Mouse (Mus musculus) adrenal gland, postnatal 14 days (tissue): ENCODE data around the gene Mylk. TPM values are rescaled to one million over a fixed set of nuclear protein-coding genes. Genes with fewer than 3 reads are reported as not detected.

ENCODE experiments used
- DNase-seq: peaks from one replicate; pipeline ENCODE4 v3.0.0; 2021; ENCODE audit warnings: mixed read lengths
- total RNA-seq: library from RNA; stranded (reverse); gene quantifications from 2 replicates; pipeline ENCODE4 v1.2.3, GENCODE M21; 2021

Gene Mylk
- total RNA-seq, 1 experiment from 2014 or later: 47.3 TPM

DNA sequence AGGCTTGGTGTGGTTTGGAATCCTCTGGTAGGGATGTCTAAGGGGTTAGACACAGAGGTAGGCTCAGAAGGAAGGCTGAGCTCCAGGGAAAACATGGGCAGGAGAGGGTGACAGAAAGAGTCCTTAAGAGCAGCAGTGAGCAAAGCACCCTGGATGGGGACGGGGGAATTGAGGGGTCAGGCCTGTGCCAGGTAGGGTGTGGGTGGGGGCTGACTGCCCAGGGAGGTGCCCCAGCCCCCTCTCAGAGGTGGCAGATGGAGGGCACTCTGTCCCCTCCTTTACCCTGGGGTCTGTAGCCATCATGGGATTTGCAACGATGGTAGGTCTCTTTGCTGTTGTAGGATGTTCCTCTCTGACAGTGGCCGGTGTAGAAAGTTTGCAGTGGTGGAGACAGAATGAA lies 201.3 kb downstream of the Mylk start:
- DNase-seq: no peak

DNA sequence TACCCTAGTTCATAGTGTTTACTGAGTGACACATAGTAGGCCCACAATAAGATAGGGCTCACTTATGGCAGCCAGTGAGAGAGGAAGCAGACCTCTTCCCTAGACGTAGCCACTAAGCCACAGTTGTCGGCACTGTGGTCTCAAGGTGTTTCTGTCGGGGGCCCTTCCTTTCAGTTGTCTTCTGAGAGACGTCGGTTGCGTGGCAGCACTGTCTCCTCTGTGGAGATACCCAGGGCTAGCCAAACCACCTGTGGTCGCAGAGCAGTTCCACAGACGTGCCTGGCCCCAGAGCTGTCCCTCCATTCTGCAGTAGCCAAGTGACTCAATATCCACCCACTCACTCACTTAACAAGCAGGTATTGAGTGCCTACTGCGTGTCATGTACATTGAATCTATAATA lies 205.9 kb downstream of the Mylk start:
- no peak for DNase-seq

GRCm38 (mm10) chr16:34952254-34952653 lies 207.2 kb downstream of the Mylk start:
- DNase-seq: no peak

DNA sequence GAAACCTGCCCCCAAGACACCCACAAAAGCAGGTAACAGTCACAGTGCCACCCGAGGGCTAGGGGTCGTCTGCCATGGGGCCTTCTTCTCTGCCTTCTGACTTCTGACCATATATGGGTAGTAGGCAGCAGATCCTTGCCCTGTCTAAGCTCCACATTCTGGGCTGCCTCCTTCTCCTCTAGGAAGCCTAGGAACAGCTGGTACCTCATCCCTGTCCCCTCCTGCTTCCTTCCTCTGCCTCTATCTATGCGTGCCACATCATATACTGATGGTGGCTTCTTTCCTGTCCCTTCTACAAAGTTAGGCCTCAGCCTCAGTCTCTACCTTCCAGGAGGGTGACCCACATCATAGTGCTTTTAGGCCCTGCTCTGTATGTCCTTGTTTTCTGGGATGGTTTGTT lies 207.8 kb downstream of the Mylk start:
- no peak for DNase-seq

- DNase-seq: no peak
Observed at GRCm38 (mm10) chr16:34953501-34953900, 208.5 kb downstream of the Mylk start.

GRCm38 (mm10) chr16:34957487-34958230 lies 212.6 kb downstream of the Mylk start:
- no peak for DNase-seq

DNA sequence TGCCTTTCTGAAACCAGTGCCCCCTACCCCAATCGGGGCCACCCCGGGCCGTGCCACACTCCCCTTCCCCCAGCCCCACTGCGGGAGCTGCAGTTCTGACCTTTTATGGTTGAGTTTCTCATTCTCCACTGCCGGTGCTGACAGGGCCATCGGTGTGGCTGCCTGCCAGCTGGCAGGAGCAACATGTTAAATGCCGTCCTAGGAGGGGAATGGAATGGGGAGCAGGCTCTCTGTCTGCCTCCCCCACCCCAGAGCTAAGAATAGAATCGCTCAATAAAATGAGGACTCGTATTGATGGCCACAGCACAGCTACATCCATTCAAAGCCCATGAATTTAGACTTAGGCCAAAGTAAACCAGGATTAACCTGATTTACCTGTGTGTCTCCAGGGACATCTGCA lies 213.7 kb downstream of the Mylk start:
- peak; percentile 90 for DNase-seq

DNA sequence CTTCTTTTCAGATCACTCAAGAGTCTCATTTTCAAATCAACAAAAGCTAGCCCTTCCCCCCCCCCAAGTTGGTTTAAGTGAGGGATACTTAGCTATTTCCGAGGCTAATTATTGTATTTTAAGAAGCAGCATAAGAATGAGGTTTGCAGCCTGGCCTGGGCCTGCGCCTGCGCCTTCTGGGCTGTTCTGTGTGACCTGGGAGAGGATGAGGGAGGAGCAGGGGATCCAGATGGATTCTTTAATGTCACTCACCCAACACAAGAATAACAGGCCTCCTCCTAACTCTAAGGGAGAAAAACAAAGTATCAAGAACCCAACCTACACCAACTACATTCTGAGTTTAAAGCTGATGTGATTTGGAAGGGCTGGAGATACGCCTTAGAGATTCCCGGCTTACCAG lies 214.3 kb downstream of the Mylk start:
- DNase-seq: no peak

GRCm38 (mm10) chr16:34960243-34960642 lies 215.2 kb downstream of the Mylk start:
- peak; percentile 35 for DNase-seq

DNA sequence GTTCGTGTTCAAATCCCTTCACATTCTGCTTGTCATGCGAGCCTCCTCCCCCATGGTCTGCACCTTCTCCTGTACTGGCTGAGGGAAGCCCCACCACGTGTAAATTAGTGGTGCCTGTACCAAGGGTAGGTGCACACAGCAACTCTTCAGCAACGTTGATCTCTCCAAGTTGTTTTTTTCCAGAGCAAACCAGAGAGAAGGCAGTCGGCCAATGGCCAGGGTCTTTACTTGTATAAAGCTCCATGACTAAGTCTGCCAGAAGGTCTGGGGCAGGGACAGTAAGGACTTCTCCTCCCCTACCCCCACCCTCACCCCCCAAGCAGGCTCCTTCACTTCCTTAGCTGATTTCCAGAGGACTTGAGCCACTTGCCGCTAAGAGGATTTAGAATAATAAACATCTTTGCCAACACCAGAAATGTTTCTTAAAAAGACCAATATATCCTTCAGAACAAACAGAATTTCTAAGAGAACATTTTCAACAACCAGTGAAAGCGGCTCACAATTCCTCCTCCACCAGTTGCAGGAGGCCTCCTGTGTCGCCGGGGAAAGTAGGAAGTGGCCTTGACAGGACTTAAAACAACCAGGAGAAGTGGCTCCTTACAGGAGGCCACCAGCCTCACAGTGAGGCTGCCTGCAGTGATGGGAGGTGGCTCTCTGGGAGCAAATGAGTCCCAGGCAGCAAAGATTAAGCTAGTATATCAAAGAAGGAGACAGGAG lies 216.0 kb downstream of the Mylk start:
- DNase-seq: no peak

DNA sequence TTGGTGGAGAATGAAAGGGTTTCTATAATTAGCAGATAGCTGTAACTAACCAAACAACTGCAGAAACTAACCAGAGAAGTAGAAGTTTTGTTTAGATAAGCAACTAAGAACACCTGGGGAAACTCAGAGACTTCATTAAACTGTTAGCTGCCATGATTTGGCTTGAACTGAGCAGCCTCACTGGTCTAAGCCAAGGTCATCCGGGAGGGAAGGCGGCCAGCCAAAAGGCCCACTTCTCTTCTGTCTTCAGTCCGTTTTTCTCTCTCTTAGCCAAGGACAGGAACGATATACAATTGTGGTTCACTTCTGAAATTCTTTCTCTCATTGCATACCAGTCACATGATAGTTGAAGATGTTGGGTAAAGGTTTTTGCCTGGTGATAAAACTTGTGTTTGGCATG lies 217.3 kb downstream of the Mylk start:
- peak; percentile 57 for DNase-seq

GRCm38 (mm10) chr16:34963008-34963407 lies 218.0 kb downstream of the Mylk start:
- no peak for DNase-seq

- DNase-seq: no peak
Observed at GRCm38 (mm10) chr16:34966620-34967081, 221.6 kb downstream of the Mylk start.

DNA sequence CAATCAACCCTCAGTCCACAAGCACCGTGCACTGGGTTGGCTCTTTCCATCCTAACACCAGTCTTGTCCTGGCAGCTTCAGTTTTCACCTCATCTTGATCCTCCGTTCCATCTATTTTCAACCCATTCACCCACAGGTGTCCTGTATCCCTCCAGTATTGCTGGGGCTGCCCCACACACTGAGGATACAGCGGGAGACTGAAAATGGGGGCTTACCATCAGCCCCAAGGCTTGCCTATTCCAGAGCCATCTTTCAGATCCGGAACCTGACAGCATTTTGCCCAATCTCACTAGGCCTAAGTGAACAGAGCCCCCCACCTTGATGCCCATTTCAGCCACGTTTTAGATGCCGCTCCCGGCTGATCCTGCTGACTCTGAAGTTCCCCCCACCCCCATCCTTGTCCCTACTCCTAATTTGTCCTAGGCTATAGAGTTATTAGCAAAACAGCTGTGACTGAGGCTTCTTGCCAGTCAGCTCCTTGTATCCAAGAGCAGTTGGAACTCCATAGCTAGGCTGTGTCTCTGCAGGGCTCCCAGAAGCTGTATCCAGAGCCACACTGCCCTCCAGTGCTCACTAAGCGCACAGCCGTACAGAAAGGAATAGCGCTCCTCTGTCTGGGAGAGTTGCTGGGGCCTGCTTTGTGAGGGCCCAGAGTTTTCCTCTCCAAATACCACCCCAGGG lies 222.2 kb downstream of the Mylk start:
- peak; percentile 84 for DNase-seq

GRCm38 (mm10) chr16:34968181-34968580 lies 223.2 kb downstream of the Mylk start:
- no peak for DNase-seq

DNA sequence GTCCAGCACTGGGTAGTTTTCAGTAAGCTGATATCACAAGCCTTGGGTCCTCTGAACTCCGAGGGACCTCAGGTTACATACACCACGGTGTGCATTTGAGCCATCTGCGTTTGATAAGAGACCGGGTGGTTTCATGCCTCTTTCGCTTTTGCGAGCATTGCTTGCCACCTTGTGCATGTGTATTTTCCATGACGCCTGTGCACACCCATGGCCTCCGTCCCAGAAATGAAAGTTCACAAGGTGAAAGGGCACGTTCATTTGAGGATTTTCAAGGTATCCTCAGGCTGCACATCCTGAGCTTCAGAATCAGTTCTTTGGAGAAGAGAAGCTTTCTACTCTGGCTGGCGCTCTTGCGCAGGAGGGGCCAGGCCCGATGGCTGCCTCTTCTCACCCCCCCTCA lies 227.5 kb downstream of the Mylk start:
- DNase-seq: peak; percentile 53

DNA sequence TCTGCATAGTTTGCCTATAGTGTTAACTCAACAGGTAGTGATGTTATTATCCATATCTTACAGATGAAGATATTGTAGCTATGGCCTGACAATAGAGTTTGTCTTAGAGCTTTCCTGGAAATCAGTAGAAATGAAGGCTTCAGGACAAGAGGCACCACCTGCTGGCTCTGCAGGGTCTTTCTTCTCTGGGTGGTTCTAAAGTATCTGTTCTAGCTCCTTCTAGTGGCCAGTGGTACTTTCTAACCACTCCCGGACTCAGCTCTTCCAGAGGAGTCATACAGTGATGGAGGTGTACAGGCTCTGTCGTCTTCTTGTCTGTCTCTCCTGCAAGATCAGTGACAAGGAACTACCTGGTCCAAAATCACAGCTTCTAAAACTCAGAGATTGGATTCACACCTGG lies 230.5 kb downstream of the Mylk start:
- DNase-seq: peak; percentile 20

DNA sequence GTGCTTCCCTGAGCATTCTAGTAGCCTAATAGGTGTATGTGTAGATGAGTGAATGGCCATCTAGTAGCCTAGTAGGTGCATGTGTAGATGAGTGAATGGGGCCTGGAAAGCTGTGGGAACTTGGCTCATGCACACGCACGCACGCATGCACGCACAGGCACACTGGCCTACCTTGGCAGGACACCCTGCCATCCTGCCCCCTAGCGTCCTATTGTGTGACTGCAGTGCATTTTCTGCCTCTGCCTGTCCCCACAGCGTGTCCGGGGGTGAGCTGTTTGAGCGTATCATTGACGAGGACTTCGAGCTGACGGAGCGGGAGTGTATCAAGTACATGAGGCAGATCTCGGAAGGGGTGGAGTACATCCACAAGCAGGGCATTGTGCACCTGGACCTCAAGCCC lies 231.6 kb downstream of the Mylk start:
- peak; percentile 35 for DNase-seq

GRCm38 (mm10) chr16:34978018-34978417 lies 233.0 kb downstream of the Mylk start:
- DNase-seq: no peak

DNA sequence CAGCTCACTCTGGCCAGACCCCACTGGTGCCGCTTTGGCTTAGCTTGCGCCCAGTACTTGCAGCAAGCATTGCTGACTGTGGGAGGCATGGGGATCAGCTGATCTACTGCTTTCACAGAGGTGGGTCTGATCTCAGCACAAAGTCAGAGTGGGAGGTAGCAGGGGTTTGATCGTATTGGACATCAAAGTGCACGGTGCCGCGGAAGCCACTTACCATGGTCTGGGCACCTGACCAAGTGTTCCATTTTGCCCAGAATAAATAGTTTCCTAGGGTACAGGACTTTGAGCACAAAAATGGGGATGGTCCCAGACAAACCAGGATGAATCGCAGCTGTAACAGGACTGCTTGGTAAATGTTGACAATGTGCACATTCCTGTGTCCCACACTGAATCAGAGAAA lies 236.0 kb downstream of the Mylk start:
- DNase-seq: no peak

- DNase-seq: peak; percentile 55
Observed at GRCm38 (mm10) chr16:34984203-34985030, 239.4 kb downstream of the Mylk start.

DNA sequence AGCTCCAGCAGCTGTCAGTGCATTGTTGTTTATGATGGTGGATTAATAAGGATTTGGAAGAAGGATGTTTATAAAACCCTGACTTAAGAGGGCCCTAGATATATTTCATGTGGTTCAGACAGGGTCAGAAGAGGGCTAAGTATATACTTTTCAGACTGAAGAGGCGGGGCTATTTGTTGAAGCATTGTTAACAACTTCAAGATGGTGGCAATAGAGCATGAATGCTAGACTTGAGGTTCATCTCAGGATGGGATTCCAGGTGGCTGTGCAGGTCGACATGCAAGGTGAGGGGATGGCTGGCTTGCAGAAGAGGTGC lies 240.0 kb downstream of the Mylk start:
- no peak for DNase-seq
